26 mouse cellular contexts compared by ENCODE assay signal in the genomic region with DNA sequence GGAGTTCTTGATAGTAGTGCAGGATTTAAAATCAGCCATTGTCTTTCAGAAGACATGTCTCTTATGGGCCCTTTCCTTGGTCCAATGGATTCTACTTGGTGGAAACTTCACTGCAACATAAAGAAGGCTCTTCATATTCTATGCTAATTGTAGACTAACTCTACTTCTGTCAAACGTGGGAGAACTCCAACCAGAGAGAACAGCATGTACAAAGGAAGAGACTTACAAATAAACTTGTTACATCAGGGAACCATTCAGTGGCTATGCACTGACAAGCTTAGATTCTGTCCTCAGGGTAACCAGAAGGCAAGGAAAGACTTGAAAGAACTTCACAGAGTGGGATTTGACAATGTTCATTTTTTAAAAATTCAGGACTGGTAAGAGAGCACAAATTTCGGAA. TPM values are rescaled to one million over a fixed set of nuclear protein-coding genes. Genes with fewer than 3 reads are reported as not detected.
DNase-seq lines count a peak whose midpoint lies in the region; ATAC-seq lines count a peak whose summit lies in the region.
"Had no signal": no experiment of that assay in that cellular context is flagged by ENCODE, and none has a peak within 500 bp of the region (broad histone marks: within the 10 kb centered on the region; RNA-seq: fewer than 3 reads in every experiment).

No protein-coding gene starts in this region.

- no peaks in the 10 kb centered on the region for H3K9me3 ChIP-seq in forebrain, embryonic 14.5 days (replicated peaks; ENCODE audit: control insufficient read depth, low read length)
- no peaks in the 10 kb centered on the region for H3K9me3 ChIP-seq in forebrain, embryonic 12.5 days
- no peaks in the 10 kb centered on the region for H3K9me3 ChIP-seq in forebrain, embryonic 16.5 days (ENCODE audit: control insufficient read depth, low read length)
- H3K9me3 ChIP-seq in forebrain, embryonic 10.5 days, result no peaks in the 10 kb centered on the region
- H3K9me3 ChIP-seq: embryonic facial prominence, embryonic 13.5 days; embryonic facial prominence, embryonic 15.5 days; G1E had no signal

- H3K27ac ChIP-seq in forebrain, embryonic 14.5 days (ENCODE audit: low read depth, low read length), result peak overlapping the region; percentile 15; the same call in 1 of the 2 replicates
- no peak overlapping the region for H3K27ac ChIP-seq in forebrain, embryonic 12.5 days
- H3K27ac ChIP-seq in forebrain, embryonic 16.5 days (ENCODE audit: low read length), result peak overlapping the region; percentile 91
- H3K27ac ChIP-seq in forebrain, embryonic 10.5 days, result no peak overlapping the region
- H3K27ac ChIP-seq: embryonic facial prominence, embryonic 13.5 days; embryonic facial prominence, embryonic 15.5 days had no signal

- H3K27me3 ChIP-seq in forebrain, embryonic 14.5 days (replicated peaks; ENCODE audit: control insufficient read depth, insufficient read depth, low read length), result no peaks in the 10 kb centered on the region
- no peaks in the 10 kb centered on the region for H3K27me3 ChIP-seq in forebrain, embryonic 12.5 days
- H3K27me3 ChIP-seq in forebrain, embryonic 16.5 days (replicated peaks; ENCODE audit: control insufficient read depth, insufficient read depth, low read length), result no peaks in the 10 kb centered on the region
- no peaks in the 10 kb centered on the region for H3K27me3 ChIP-seq in forebrain, embryonic 10.5 days (ENCODE audit: poor library complexity, severe bottlenecking)
- H3K27me3 ChIP-seq: CH12.LX; embryonic facial prominence, embryonic 13.5 days; embryonic facial prominence, embryonic 15.5 days had no signal

- no peak overlapping the region for H3K4me3 ChIP-seq in forebrain, embryonic 14.5 days (ENCODE audit: low read depth, low read length)
- no peak overlapping the region for H3K4me3 ChIP-seq in forebrain, embryonic 12.5 days (replicated peaks)
- no peak overlapping the region for H3K4me3 ChIP-seq in forebrain, embryonic 16.5 days (replicated peaks; ENCODE audit: low read length)
- H3K4me3 ChIP-seq in forebrain, embryonic 10.5 days, result no peak overlapping the region
- H3K4me3 ChIP-seq: embryonic facial prominence, embryonic 13.5 days; embryonic facial prominence, embryonic 15.5 days; erythroblast, embryonic 14.5 days had no signal

- no peaks in the 10 kb centered on the region for H3K36me3 ChIP-seq in forebrain, embryonic 14.5 days (ENCODE audit: control insufficient read depth, insufficient read depth, low read length)
- H3K36me3 ChIP-seq in forebrain, embryonic 12.5 days (replicated peaks), result no peaks in the 10 kb centered on the region
- H3K36me3 ChIP-seq in forebrain, embryonic 16.5 days (ENCODE audit: control insufficient read depth, insufficient read depth), result no peaks in the 10 kb centered on the region
- no peaks in the 10 kb centered on the region for H3K36me3 ChIP-seq in forebrain, embryonic 10.5 days (replicated peaks)
- H3K36me3 ChIP-seq: embryonic facial prominence, embryonic 13.5 days; embryonic facial prominence, embryonic 15.5 days; G1E had no signal

- H3K4me2 ChIP-seq in forebrain, embryonic 14.5 days (ENCODE audit: low read length), result no peak overlapping the region
- no peak overlapping the region for H3K4me2 ChIP-seq in forebrain, embryonic 12.5 days
- H3K4me2 ChIP-seq in forebrain, embryonic 16.5 days (ENCODE audit: low read length), result no peak overlapping the region
- H3K4me2 ChIP-seq: embryonic facial prominence, embryonic 13.5 days; embryonic facial prominence, embryonic 15.5 days had no signal

- WGBS in forebrain, embryonic 14.5 days, result 55% methylated on average over 2 of the region's 2 CpGs
- 59% methylated on average over 2 of the region's 2 CpGs for WGBS in forebrain, embryonic 12.5 days
- WGBS in forebrain, embryonic 16.5 days, result 57% methylated on average over 2 of the region's 2 CpGs
- 68% methylated on average over 2 of the region's 2 CpGs for WGBS in forebrain, embryonic 10.5 days

- no peak for DNase-seq in forebrain, embryonic 14.5 days (ENCODE audit: low spot score)
- DNase-seq in forebrain, embryonic 10.5 days (ENCODE audit: extremely low spot score, low spot score), result no peak
- no peak for DNase-seq in frontal cortex, postnatal 36 days (ENCODE audit: low spot score in 2 of 2)
- DNase-seq in brain, adult 2 months (ENCODE audit: low read depth, low spot score), result peak; percentile 52
- DNase-seq: adrenal gland, adult 8-10 months; adrenal gland, postnatal 14 days; adrenal gland, postnatal 36 days; B cell, adult 2 months; cerebellum, adult 11 months; cerebellum, adult 18-20 months; cerebellum, adult 8-10 months; cerebellum, adult 9-11 months; cerebellum, postnatal 14 days; cerebellum, postnatal 36 days; embryo, embryonic 11 days had no signal

- H3K9ac ChIP-seq in forebrain, embryonic 14.5 days (ENCODE audit: low read length), result no peak overlapping the region
- no peak overlapping the region for H3K9ac ChIP-seq in forebrain, embryonic 12.5 days
- H3K9ac ChIP-seq in forebrain, embryonic 16.5 days (replicated peaks; ENCODE audit: low read depth, low read length), result no peak overlapping the region
- H3K9ac ChIP-seq: embryonic facial prominence, embryonic 13.5 days; embryonic facial prominence, embryonic 15.5 days had no signal

- H3K4me1 ChIP-seq in forebrain, embryonic 14.5 days (ENCODE audit: control insufficient read depth, insufficient read depth, low read length), result 0 out of 2 replicates have a peak, but pooled peaks cover 4% of the 10 kb centered on the region
- no peaks in the 10 kb centered on the region for H3K4me1 ChIP-seq in forebrain, embryonic 12.5 days
- peaks cover 2% of the 10 kb centered on the region; the same call in 1 of the 2 replicates for H3K4me1 ChIP-seq in forebrain, embryonic 16.5 days (replicated peaks; ENCODE audit: control insufficient read depth, insufficient read depth, low read length)
- H3K4me1 ChIP-seq in forebrain, embryonic 10.5 days, result no peaks in the 10 kb centered on the region
- H3K4me1 ChIP-seq: embryonic facial prominence, embryonic 13.5 days; embryonic facial prominence, embryonic 15.5 days had no signal

- ATAC-seq in forebrain, embryonic 14.5 days, result no peak; the same call in 1 of the 2 replicates
- no peak for ATAC-seq in forebrain, embryonic 12.5 days (ENCODE audit: low FRiP score)
- ATAC-seq in forebrain, embryonic 16.5 days, result no peak
- peak; percentile 85 for ATAC-seq in frontal cortex, adult (ENCODE audit: low TSS enrichment)
- ATAC-seq: activated CD4-positive, CD25-positive, alpha-beta regulatory T cell, adult 4 months; CD4-positive, CD25-positive, alpha-beta regulatory T cell, adult 4 months; Patski had no signal

RNA-seq across cellular contexts. Expression of a gene that starts 48.3 kb away (rescaled TPM):
- polyA plus RNA-seq in forebrain, embryonic 14.5 days (2014; fragmentation: Nextera tagmentation; extraction: Ambion mirVana), result 644 and 774 TPM in 2 replicates
- 207 and 219 TPM in 2 replicates for polyA plus RNA-seq in forebrain, embryonic 12.5 days (2016; fragmentation: Nextera tagmentation; extraction: Ambion mirVana)
- polyA plus RNA-seq in forebrain, embryonic 16.5 days (2015; fragmentation: Nextera tagmentation; extraction: Ambion mirVana), result 739 and 853 TPM in 2 replicates
- 28.0 and 29.8 TPM in 2 replicates for polyA plus RNA-seq in forebrain, embryonic 10.5 days (2016; fragmentation: Nextera tagmentation; extraction: Ambion mirVana)
- polyA plus RNA-seq: CD4-positive, CD25-positive, alpha-beta regulatory T cell, adult 4 months; erythroblast, embryonic 14.5 days; G1E; Patski had no signal

Comparison
In these comparisons a context has a peak if more than half of its experiments do, and no peak if none do; other contexts are left out.
1. H3K27ac ChIP-seq: peak in forebrain, embryonic 14.5 days (single experiment) and forebrain, embryonic 16.5 days (single experiment); none in forebrain, embryonic 12.5 days (single experiment) and forebrain, embryonic 10.5 days (single experiment).